Mouse (Mus musculus) cortical plate, adult 2 months (tissue): Measurements from ENCODE around the gene Prkrip1. TPM values are rescaled to one million over a fixed set of nuclear protein-coding genes. Genes with fewer than 3 reads are reported as not detected.
A peak's percentile ranks its signal among the peaks of the same experiment; 100 is the strongest.
"Not testable (repeated sequence)": the region's sequence is repeated elsewhere in the genome, so short reads cannot be mapped to it uniquely, and the experiment has no call there.

ENCODE experiments used
- H3K27ac ChIP-seq: fragments of 200-500 bp; 2 replicates; pipeline ENCODE4 v1.5.1; 2012; ENCODE audit warnings: low read length, control low read depth, inconsistent platforms; ENCODE audit not compliant: insufficient read depth
- H3K4me1 ChIP-seq: fragments of 200-500 bp; 2 replicates; pipeline ENCODE4 v1.6.1; 2011; ENCODE audit warnings: low read length; ENCODE audit not compliant: control insufficient read depth, insufficient read depth
- H3K4me3 ChIP-seq: fragments of 200-500 bp; 2 replicates; pipeline ENCODE4 v1.5.1; 2011; ENCODE audit warnings: mild to moderate bottlenecking, low read length, control low read depth; ENCODE audit not compliant: insufficient read depth
- CTCF ChIP-seq: fragments of 200-500 bp; IDR thresholded peaks from 2 replicates; pipeline ENCODE4 v1.5.1; 2011; ENCODE audit warnings: mild to moderate bottlenecking, control low read depth, low read length; ENCODE audit not compliant: insufficient read depth; ENCODE audit errors: extremely low read depth
- POLR2A ChIP-seq: fragments of 200-500 bp; IDR thresholded peaks from 2 replicates; pipeline ENCODE4 v1.6.1; 2011; ENCODE audit warnings: mild to moderate bottlenecking, low read length, control low read depth; ENCODE audit not compliant: insufficient read depth; ENCODE audit errors: extremely low read depth
- polyA plus RNA-seq: library from polyadenylated mRNA; depleted of rRNA; stranded (reverse); fragments of >200 nt; gene quantifications from 2 replicates; pipeline ENCODE4 v1.2.3, GENCODE M21; 2012

The Prkrip1 gene
- polyA plus RNA-seq, 1 experiment: 35.0 TPM

DNA sequence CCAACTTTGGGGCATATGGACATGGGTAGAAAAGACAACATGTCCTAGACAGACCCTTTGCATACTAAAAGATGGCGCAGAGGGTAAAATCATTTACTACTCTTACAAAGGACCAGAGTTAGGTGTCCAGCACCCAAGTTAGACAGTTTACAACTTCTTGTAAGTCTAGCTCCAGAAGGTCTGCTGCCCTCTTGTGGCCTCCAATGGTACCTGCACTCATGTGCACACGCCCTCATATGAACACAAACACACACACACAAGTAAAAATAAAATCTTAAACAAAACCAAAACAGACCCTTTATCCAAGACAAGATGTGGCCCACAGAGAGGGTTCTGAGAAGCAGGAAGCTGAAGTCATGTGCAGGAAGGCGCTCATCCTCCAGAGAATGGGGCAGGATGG is 30.7 kb downstream of the Prkrip1 start:
- TF ChIP-seq POLR2A (no peak), CTCF (peak; percentile 12; the same call in 1 of the 2 replicates)
- Histone ChIP-seq H3K27ac (no peak overlapping the region), H3K4me3 (no peak overlapping the region), H3K4me1 (no peaks in the 10 kb centered on the region)

DNA sequence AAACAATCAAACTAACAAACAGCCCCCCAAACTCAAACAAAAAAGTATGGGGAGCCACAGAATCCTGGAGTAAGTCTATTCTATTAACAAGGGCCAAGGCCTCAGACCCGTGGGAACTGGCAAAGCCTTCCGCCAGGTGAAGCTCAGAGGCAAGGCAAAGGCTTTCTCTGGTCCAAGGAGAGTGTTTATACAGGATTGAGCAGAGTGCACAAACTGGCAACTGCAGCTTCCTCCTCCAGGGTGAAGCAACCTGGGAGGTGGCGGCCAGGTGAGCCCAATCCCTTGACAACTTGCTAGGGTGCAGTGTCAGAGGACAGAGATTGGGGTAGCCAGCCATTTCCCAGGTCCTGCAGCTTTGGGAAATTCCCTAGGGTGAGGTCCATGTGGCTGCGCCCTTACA is 31.5 kb downstream of the Prkrip1 start:
- TF ChIP-seq POLR2A: no peak
- no peak for TF ChIP-seq CTCF
- H3K4me3 ChIP-seq: no peak overlapping the region
- H3K4me1 ChIP-seq: no peaks in the 10 kb centered on the region
- H3K27ac ChIP-seq: no peak overlapping the region

DNA sequence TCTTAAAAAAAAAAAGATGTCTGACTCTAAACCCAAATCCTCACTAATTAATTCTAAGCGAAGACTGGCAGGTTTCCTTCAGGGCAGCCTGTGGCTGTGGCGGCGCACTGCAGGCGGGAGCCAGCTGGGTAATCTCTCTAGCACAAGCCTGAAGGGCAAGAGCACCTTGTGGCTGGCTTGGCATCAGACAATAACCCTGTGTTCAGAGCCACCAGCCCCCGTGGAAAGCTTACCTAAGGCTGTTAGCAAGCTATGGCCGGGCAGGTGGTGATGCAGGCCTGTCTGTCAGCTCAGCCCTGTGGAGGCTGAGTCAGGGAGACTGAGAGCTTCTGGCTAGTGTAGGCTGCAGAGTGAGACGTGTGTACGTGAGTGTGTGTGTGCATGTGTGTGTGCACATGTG is 33.5 kb downstream of the Prkrip1 start:
- TF ChIP-seq CTCF (no peak), POLR2A (no peak)
- Histone ChIP-seq H3K27ac (no peak overlapping the region), H3K4me1 (no peaks in the 10 kb centered on the region), H3K4me3 (no peak overlapping the region)

DNA sequence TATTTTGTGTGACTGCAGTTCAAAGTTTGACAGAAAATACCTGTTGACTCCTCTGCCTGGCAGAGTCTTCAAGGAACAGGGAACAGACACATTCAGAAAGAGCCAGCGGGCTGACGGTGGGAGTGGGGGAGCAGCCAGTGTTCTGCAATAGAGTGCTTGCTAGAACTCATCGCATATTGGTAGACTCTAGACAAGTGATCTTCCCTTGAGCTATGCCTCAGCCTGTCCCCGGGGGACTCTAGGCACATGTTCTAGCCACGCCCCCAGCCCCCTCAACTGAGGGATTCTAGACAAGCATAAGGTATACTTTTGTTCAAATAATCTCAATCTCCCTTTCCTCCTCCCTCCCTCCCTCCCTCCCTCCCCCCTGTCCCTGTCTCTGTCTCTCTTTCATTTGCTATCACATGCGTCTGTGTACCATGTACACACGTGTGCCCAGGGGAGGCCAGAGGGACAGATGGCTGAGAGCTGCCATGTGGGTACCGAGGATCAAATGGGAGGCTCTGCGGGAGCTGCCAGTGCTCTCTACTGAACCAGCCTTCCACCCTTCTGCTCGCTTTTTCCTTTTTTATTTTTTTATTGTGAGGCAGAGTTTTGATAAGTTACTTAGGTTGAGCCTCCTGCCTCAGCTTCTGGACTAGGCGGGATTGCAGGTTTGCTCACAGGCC is 34.8 kb downstream of the Prkrip1 start:
- no peaks in the 10 kb centered on the region for H3K4me1 ChIP-seq
- no peak overlapping the region for H3K27ac ChIP-seq
- no peak overlapping the region for H3K4me3 ChIP-seq
- TF ChIP-seq POLR2A: no peak
- TF ChIP-seq CTCF: no peak

DNA sequence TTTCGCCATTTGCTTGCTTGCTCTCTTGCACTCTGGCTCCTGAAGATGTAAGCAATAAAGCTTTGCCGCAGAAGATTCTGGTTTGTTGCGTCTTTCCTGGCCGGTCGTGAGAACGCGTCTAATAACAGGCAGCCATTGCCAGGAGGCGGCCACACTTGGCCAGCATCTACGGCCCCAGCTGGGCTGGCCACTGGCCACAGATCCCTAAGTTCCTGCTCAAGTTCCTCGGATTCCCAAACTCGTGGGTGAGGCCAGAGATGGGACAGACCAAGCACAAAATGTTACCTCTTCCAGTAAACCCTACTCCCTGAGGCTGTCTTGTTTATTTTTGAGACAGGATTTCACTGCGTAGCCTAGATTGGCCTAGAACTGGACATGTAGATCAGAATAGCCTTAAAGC is 38.7 kb downstream of the Prkrip1 start:
- H3K4me3 ChIP-seq, H3K27ac ChIP-seq, H3K4me1 ChIP-seq: not testable (repeated sequence)

DNA sequence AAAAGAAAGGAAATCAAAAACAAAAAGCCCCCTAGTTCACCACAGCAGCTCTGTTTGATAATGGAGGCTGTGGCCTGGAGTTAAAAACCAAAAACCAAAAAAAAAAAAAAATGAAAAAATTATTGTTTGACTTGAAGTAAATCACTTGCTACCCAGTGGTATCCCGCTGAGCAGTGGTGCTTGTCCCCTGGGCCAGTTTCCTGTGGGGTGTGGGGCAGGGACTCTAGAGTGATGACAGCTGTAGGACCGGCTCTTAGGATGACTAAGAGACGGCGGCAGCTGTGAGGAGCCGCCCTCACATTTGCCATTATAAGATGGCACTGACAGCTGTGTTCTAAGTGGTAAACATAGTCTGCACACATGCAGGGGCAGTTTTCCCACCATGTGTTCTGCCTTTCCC is 43.4 kb downstream of the Prkrip1 start:
- H3K4me3 ChIP-seq: no peak overlapping the region
- TF ChIP-seq CTCF (no peak), POLR2A (no peak)

DNA sequence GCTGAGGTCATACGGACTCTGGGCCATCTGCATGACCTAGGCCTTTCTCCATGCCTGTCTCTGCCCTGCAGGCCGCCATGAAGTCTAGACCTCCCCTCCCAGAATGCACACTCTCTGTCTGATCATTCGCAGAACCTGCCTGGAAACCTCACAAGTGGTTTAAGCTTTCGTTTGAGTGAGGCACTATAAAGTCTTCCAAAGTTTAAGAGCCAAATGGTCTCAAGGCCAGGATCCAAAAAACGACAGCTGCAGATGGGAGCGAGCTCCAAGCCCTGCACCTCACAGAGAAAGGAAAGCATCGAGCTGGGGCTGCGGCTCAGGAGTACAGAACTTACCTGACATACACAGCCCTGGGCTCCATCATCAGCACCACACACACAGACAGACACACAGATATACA is 46.4 kb downstream of the Prkrip1 start:
- no peak for TF ChIP-seq CTCF
- TF ChIP-seq POLR2A: no peak
- Histone ChIP-seq H3K27ac (no peak overlapping the region), H3K4me3 (no peak overlapping the region), H3K4me1 (no peaks in the 10 kb centered on the region)

More for the DNA sequence above, 43.4 kb downstream of the Prkrip1 start:
- Histone ChIP-seq H3K4me1 (no peaks in the 10 kb centered on the region), H3K27ac (no peak overlapping the region)

DNA sequence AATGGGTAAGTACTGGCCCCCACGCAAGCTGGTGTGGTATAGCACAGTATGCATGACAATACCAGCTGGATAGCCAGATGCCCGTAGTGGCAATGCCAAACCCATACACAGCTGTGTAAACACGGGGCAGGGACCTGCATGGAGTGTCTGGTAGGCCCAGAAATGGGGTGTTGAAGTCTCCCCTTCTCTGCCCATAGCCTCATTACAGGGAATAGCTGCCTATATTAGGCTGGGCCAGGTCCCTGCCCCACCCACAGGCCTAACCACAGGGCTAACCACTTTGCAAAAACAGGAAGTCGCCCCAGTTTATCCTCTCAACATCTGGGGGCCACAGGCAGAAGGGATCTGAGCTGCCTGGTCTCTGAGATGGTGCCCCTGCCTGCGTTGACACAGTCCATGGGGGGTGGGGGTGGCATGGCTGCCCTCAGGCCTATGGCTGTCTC is 49.6 kb downstream of the Prkrip1 start:
- H3K4me3 ChIP-seq, H3K4me1 ChIP-seq, H3K27ac ChIP-seq: not testable (repeated sequence)

DNA sequence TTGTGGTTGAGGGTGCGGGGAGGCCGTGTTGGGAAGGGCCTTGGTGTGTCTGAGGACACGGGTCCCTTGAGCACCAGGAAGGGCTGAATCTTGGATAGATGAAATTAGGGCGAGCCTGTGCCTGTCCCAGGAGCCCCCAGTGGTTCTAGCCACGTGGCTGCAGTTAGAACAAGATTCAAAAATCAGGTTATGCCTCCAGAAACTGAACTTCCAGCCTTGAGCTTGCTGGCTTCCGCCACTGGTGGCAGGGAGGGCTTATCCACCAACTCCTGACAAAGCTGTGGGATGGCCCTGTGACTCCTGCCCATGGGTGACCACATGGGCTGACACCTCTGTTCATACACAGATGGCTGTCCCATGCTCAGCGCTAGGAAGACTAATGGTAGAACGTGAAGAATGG is 51.1 kb downstream of the Prkrip1 start:
- Histone ChIP-seq H3K4me1 (no peaks in the 10 kb centered on the region), H3K27ac (no peak overlapping the region), H3K4me3 (no peak overlapping the region)
- no peak for TF ChIP-seq POLR2A
- TF ChIP-seq CTCF: no peak

DNA sequence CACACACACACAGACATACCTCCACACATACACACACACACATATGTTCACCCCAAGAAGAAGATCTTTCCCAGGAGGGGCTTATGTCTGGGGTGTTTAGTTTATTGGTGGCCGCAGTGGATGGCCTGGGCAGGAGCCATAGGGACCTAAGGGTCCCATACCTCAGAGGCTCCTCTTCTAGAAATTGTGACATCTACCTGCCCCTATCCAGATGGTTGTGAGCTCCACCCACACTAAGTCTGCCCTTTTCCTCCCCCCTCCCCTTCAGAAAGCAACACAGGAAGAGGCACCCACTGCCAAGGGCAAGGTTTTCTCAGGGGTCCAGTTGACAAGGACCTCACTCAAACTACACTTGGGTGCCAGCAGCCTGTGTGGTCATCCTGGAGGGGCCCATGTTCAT is 51.8 kb downstream of the Prkrip1 start:
- Histone ChIP-seq H3K4me1 (no peaks in the 10 kb centered on the region), H3K4me3 (no peak overlapping the region), H3K27ac (no peak overlapping the region)
- no peak for TF ChIP-seq CTCF
- no peak for TF ChIP-seq POLR2A
